Mouse (Mus musculus) heart, postnatal 25 days (tissue): ENCODE results near the gene Slc2a5. TPM values are rescaled to one million over a fixed set of nuclear protein-coding genes. Genes with fewer than 3 reads are reported as not detected.

Experiments used
- DNase-seq: peaks from one replicate; pipeline ENCODE4 v3.0.0; 2022; ENCODE audit warnings: low spot score
- intact Hi-C: fragments of 180-260 bp; cut with DNase I; formaldehyde crosslinking; loops from one replicate; pipeline ENCODE4 v1.15.1; 2025
- total RNA-seq, 2 experiments: library from RNA; stranded (reverse); gene quantifications; 2 replicates each; pipeline ENCODE4 v1.2.3; 2021

Gene Slc2a5
- total RNA-seq, 2 experiments from 2014 or later = 0.31 TPM; not detected in 1

DNA sequence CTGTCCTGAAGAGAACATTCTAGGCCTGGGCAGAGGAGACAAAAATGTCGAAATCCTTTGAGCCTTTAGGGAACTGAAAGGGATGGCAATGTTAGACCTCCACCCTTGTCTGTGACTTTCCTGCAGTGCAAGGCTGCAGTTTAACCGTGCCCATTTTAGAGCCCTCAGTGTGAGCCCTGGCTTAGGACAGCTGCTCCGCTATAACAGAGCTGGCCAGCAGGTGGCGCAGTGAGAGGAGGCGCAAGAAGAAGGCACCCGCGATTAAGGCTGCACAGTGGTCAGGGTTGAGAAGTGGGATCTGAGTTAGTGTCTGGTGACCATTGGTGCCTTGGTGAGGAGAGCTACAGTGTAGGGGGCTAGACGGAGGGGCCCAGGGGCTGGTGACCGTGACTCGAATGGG lies 17.6 kb downstream of the Slc2a5 start:
- peak; percentile 8 for DNase-seq
- intact Hi-C loops = loop anchor here (5.0 kb wide), 1 partner anchor 76 kb away; no protein-coding TSS in a partner anchor

DNA sequence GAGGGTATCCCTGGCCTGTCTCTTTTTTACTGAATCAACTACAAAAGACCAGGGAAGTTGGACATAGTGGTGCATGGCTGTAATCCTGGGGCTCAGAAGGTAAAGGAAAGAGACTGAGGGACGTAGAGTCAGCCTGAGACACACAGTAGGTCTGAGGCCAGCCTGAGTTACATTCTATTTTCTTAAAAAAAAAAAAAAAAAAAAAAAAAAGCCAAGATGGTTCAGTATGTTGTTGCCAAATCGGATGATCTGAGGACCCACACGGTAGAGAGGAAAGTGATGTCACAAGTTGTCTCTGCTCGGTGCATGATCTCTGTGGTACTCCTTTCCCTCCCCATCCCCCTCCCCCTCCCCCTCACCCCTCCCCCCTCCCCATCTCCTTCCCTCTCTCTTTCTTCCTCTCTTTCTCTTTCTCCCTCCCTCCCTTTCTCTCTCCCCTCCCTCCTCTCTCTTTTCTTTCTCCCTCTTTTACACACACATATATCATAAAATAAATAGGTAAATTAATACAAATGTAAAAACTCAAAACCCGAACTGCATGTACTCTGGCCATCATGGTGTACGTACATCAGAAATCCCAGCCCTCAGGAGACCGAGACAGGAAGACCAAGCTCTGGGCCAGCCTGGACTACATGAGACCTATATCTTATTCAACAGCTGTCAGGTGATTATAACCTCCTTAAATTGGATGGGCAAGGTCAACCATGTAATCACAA lies 18.4 kb downstream of the Slc2a5 start:
- DNase-seq = no peak
- intact Hi-C loops = loop anchor here (5.0 kb wide), 1 partner anchor 75 kb away; no protein-coding TSS in a partner anchor

DNA sequence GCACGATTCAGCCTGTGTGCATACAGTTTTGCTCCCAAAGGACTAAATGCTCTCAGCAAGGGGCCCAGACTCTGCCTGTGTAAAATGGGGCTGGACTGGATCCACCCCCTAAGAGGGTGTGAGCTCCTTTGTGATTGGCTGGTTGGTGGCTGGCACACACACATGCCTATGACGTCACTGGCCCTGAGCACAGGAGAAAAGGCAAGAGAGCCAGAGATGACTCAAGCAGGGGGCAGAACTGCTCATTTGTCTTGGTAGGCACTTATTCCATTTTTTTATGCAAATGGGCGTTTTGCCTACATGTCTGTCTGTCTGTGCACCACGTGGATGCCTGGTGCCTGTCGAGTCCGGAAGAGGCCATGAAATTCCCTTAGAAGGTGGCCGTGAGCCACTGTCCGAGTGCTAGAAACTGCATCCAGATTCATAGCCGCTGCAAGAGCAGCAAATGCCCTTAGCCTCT lies 19.0 kb downstream of the Slc2a5 start:
- DNase-seq = peak; percentile 35
- intact Hi-C loops = loop anchor here (5.0 kb wide), 1 partner anchor 74 kb away; no protein-coding TSS in a partner anchor

DNA sequence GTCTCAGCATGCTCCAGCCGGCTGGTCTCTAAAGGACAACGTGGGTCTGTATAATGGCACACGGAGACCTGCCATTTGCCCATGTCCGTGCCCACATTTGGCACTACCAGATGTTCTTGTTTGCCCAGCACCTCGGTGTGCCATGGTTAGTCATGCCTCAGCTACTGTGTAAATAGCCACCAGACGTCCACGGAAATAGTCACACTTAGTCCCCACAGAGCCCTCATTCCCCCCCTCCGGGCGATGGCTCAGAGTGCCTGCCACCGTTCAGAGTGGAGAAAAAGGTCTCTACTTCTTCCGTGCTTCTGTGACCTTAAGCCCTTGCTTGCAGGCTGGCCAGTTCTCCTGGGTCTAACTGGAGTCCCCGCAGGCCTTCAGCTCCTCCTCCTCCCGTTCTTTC lies 20.0 kb downstream of the Slc2a5 start:
- no peak for DNase-seq
- intact Hi-C loops = loop anchor here (5.0 kb wide), 1 partner anchor 73 kb away; no protein-coding TSS in a partner anchor

DNA sequence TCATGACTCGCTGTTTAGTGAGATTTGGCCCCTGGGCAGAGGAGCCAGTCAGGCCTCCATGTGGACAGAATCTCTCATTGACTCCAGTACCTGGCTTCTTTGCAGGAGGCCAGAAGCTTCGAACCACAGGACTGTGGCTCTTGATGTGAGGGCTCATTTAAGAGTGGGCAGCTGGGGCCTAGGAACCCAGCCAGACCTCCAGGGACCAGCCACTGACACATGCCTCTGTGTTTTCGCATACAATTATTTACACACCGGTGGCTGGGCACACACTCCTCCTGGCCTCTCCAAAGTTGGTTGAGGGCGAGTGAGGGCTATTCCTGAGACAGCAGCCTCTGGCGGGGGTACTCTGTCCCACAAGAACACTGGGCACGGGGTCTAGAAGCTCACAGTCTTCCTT lies 21.3 kb downstream of the Slc2a5 start:
- DNase-seq = no peak
- intact Hi-C loops = no loop called here

DNA sequence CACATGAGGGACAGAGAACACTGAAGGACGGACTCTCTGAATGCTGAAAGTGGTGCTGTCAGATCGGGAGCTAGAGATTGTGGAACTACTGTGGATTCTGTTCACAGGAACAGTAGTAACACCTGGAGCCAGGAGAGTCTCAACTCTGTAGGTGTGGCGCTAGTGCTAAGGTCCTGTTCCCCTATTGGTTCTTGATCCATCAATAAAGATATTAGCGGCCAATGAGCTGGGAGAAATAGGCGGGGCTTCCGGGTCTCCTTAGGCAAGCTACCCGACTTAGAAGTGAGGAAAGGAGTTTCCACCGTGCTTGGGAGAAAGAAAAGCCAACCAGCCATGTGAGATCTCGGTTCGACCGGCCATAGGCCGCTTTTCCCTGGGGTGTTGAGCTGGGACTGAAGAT lies 25.2 kb downstream of the Slc2a5 start:
- intact Hi-C loops = no loop called here
- no peak for DNase-seq

DNA sequence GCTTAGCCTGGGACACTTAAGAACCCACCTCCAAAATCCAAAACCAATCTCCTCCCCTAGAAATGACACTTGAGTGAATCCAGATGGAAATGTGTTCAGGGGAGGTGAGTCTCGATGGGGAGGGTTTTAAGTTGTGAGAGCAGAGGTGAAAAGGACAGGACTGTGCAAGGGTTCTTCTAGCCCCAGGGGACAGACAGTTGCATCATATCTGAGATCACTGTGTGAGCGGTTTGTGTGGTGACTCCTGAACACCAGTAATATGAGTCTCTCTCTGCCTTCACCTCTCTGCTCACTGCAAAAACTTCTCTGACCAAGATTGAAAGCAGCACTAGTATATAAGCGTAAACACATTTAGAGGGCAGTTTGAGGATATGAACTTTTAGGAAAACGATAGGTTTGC lies 27.2 kb downstream of the Slc2a5 start:
- intact Hi-C loops = no loop called here
- DNase-seq = no peak

DNA sequence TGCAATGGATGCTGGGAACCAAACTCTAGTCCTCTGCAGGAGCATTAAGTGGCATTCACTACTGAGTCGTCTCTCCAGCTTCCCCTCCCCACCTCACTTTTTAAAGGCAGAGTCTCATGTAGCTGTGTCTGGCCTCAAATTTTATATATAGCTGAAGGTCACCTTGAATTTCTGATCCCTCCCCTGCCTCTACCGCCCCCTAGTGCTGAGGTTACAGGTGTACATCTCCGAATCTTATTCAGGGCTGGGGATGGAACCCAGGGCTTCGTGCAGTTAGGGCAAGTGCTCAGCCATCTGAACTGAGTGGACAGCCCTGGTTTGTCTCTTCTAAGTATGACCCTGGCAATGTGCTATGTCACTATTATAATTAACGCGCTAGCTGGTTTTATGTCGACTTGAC lies 32.0 kb downstream of the Slc2a5 start:
- intact Hi-C loops = no loop called here
- no peak for DNase-seq

DNA sequence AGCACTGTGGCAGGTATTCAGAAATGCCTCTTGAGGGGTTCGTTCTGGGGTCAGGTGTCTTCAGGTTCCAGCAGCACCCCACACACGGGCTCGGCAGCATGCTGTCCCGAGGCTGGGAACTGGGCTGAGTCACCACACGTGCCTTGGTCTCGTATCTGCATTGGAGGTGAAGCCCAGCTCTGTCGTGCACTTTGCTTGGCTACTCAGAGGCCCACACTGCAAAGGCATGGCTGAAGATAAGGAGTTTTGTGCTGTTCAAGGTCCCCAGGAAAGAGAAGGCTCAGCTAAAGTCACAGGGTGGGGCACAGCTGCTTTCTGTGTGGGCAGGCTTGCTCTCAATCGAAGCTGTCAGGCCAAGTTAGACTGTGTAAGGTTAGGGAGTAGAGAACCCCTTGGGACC lies 33.4 kb downstream of the Slc2a5 start:
- no peak for DNase-seq
- intact Hi-C loops = no loop called here

DNA sequence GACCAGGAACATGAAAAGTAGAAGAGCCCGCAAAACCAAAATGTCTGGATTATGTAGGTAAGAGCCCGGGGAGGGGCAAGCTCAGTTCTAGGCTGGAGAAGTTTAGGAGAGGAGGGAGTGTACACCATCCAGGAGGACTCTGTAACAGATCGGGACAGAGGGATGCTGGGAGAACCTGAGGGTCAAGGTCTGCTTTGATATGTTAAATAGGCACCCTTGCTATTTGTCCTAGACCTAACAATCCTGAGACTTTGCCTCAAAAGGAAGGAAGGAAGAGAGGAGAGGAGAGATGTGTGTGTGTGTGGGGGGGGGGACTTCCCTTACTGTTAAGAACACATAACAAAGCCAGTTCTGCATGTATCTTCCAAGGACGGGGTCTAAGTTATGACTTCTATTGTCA lies 36.2 kb downstream of the Slc2a5 start:
- no peak for DNase-seq
- intact Hi-C loops = no loop called here

DNA sequence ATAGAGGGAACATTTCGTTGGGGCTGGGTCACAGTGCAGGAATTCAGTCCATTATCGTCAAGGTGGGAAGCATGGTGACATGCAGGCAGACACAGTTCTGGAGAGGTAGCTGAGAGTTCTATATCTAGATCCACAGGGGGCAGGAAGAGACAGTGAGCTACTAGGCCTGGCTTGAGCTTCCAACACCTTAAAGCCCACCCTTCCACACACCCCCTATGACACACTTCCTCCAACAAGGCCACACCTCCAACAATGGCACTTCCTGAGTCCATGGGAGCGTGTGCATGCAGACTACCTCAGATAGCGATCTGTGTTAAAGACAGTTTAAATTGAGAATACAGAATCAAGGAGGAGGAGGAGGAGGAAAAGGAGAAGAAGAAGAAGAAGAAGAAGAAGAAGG lies 36.6 kb downstream of the Slc2a5 start:
- no peak for DNase-seq
- intact Hi-C loops = no loop called here

DNA sequence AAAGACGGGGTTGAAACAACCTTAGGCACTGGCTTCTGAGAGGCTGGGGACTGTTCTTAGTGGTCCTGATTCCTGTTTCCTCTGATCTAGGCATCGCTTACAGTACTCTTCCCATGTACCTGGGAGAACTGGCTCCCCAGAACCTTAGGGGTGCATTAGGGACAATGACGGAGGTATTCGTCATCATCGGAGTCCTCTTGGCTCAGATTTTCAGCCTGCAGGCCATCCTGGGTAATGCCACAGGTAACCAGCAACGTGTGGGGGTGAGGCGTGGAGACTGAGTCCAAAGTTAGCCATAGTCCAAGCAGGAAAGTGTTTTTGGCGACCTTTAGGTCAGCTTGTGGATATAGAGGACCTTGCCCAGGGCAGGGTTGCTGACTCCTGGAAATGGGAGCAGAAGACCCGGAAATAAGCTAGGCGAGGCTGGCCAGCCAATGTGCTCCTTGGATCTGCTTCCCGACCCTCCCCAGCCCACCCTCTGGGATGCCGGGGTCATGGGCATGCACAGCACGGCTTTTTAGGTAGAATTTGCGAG lies 38.3 kb downstream of the Slc2a5 start:
- intact Hi-C loops = no loop called here
- DNase-seq = no peak

DNA sequence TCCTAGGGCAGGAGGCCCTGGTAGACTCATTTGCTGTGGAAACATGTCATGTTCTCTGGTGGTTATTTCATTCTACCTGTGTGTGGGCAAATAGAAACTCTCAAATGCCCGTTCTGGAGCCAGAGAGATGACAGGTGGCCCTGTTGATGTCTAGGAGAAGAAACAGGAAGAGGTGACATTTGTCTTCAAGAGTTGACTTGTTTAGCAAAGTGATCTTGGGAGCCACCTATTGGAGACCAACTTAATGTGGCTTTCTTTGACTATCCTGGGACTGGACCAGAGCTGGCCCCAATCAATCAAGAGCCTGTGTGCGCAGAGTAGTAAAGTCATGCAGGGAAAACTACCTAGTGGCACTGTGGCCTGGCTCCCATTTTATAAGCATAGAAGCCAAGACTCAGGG lies 40.4 kb downstream of the Slc2a5 start:
- intact Hi-C loops = no loop called here
- no peak for DNase-seq

DNA sequence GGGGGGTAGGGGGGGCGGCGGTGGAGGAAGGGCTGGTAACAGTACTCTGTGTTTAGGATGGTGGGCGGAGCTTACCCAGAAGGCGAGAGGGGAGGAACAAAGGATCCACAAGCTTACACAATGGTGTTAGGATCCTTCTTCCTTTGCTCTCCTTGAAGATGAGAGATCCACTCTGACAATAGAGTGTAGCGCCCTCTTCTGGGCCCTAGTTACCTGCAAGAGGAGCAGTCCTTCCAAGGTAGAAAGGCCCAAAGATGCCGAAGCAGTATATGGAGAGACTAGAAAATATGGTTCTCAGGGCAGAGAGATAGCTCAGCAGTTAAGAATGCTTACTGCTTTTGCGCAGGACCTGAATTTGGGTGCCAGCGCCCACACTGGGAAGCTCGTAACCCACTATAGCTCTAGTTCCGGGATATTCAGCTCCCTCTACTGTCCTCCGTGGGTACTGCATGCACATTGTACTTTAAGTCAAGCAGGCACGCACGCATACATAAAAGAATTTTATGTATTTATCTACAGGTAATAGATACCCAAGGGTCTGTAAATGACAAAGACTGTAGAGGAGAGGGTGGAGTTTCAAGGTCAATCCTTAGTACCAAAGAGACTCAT lies 43.6 kb downstream of the Slc2a5 start:
- intact Hi-C loops = no loop called here
- no peak for DNase-seq

DNA sequence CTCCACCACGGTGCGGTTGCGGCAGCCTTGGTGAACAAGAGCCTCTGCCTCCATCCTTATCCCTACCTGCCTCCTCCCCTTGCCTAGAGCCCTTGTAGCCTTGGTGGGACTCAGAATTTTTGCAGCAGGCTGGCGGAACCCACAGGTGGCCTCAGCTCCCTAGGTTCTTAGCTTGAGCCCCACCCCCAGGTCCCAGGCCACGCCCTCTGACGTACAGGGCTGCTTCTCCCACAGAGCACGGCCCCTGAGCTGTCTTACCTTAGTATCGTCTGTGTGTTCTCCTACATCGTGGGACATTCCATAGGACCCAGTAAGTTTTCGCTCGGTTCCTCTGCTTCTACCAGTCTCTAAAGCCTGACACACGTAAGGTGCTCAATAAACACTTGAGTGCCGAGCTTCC lies 45.8 kb downstream of the Slc2a5 start:
- no peak for DNase-seq
- intact Hi-C loops = no loop called here

DNA sequence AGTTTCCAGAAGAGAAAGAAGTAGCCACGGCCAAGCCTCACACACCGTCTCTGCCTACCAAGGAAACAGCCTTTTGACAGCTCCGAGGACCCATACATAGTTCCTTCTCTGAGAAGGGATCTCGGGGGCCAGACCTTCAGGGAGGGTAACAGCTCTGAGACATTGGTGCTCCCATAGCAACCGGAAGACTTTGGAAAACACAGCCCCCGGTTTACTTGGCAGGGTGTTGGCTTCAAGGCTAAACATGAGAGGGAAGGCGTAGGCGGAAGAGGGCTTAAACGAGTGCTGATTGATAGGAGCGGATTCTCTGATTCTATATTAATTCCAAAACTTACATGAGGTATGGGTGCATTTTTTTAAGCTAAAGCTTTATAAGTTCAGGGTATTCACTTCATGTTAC lies 49.3 kb downstream of the Slc2a5 start:
- intact Hi-C loops = no loop called here
- DNase-seq = no peak

DNA sequence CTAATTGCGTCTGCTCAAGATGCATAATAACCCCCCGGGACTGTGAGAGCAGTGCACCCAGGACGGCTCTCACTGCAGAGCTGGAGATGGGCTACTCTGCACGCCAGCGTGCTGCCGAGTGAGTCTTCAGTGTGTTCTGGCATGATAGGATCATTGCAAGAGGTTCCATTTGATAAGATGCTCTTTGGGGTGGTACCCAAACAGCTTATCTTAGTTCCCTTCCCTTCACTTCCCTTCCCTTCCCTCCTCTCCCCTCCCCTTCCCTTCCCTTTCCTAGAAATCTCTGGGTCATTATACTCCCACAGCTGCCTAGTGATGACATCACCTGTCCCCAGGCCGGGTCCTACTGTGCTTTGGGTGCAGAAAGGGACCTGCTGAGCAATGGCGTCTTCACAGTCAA lies 53.0 kb downstream of the Slc2a5 start:
- intact Hi-C loops = no loop called here
- DNase-seq = no peak

DNA sequence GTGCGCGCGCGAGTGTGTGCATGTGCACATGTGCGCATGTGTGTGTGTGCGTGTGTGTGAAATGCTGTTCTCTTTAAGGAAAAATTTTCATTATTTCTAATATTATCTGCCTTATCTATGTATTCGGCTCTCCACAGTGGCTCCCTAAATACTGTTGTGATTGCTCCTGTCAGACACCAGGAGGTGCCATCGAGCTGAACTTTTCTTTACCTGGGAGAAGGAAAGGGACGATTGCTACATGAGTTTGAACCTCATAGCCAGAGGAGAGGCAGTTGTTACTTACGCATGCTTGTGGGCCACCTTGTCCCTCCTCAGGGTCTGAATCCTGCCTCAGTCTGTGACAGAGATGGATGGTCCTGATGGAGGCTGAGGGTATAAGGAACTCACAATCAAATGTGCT lies 54.2 kb downstream of the Slc2a5 start:
- intact Hi-C loops = no loop called here
- DNase-seq = no peak

DNA sequence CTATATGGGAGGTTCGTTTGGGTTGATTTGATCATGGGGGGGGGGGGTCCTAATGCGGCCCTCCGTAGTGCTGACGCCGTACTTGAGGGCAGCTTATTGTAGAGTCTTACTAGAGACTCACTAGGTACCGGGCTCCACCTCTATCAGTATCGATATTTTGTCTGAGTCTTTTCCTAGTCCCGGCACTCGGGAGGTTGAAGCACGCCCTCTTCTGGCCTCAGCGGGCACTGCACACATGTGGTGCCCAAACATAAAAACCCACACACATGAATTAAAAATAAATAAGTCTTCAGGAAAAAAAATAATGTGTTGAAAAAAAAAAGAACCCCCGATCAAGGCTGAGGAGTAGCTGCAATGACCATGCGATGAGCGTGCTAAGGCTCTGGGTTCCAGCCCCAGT lies 54.9 kb downstream of the Slc2a5 start:
- no peak for DNase-seq
- intact Hi-C loops = no loop called here

DNA sequence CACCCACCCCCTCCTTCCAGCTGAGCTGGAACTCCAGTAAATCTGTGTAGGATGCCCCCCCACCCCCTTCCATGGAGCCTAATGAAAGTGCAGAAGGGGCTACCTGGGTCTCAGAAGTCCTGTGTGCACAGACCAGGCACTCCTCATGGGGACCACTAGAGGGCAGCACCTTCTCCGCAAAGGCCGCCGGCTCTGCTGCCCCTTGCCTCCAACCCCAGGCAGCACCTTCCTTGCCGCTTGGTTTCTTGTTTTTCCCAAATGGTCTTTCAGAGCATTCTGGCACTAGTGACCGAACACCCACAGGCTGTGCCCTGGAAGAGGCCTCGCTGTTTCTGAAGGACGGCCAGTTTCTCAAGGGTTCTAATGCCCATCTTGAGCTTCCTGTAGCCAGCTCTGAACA lies 57.5 kb downstream of the Slc2a5 start:
- intact Hi-C loops = loop anchor here (2.0 kb wide), 2 partner anchors 40 to 72 kb away; no protein-coding TSS in a partner anchor
- no peak for DNase-seq

DNA sequence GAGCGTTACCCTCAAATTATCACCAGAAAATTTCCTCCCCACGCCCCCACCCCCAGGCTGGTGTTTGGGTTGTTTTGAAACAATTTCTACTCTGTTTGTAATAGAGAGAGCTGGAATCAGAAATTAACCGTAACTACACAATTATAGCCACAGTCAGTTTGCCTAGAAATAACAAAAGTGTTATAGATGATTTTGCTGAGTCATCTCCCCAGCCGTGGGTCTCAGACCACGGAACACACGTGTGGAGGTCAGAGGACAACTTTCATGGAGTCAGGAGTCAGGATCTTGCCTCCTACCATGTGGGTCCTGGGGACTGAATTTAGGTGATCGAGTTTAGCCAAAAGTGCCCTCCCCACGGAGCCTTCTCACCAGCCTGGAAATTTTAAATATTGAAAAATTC lies 58.0 kb downstream of the Slc2a5 start:
- intact Hi-C loops = loop anchor here (2.0 kb wide), 2 partner anchors 40 to 72 kb away; no protein-coding TSS in a partner anchor
- no peak for DNase-seq
